Mouse (Mus musculus) midbrain, embryonic 16.5 days (tissue): ENCODE data around the gene Atp6v1c2. TPM values are rescaled to one million over a fixed set of nuclear protein-coding genes. Genes with fewer than 3 reads are reported as not detected.

ENCODE experiments used
- ATAC-seq: fragments of 200-750 bp; cut with Nextera tagmentation; 2 replicates; pipeline ENCODE4 v1.8.0; 2017; ENCODE audit warnings: moderate TSS enrichment
- H3K27ac ChIP-seq: fragments of 300-500 bp; sonication (generic); 2 replicates; pipeline ENCODE4 v1.5.1; 2014; ENCODE audit warnings: mild to moderate bottlenecking, low read length, mixed read lengths
- H3K27me3 ChIP-seq: fragments of 300-500 bp; sonication (generic); 2 replicates; pipeline ENCODE4 v1.6.1; 2014; ENCODE audit warnings: low read depth, low read length, mixed read lengths; ENCODE audit not compliant: control insufficient read depth, insufficient read depth
- H3K36me3 ChIP-seq: fragments of 300-500 bp; sonication (generic); 2 replicates; pipeline ENCODE4 v1.6.1; 2014; ENCODE audit warnings: mild to moderate bottlenecking, low read length, moderate library complexity, mixed read lengths; ENCODE audit not compliant: control insufficient read depth, insufficient read depth
- H3K4me1 ChIP-seq: fragments of 300-500 bp; sonication (generic); 2 replicates; pipeline ENCODE4 v1.6.1; 2014; ENCODE audit warnings: mild to moderate bottlenecking, low read length, mixed read lengths; ENCODE audit not compliant: control insufficient read depth, insufficient read depth
- H3K4me2 ChIP-seq: fragments of 300-500 bp; sonication (generic); 2 replicates; pipeline ENCODE4 v1.6.1; 2014; ENCODE audit warnings: mild to moderate bottlenecking, low read length, mixed read lengths
- H3K4me3 ChIP-seq: fragments of 300-500 bp; sonication (generic); 2 replicates; pipeline ENCODE4 v1.5.1; 2014; ENCODE audit warnings: low read depth, mild to moderate bottlenecking, low read length, moderate library complexity, mixed read lengths
- H3K9ac ChIP-seq: fragments of 300-500 bp; sonication (generic); 2 replicates; pipeline ENCODE4 v1.6.1; 2014; ENCODE audit warnings: low read depth, low read length, mixed read lengths
- H3K9me3 ChIP-seq: fragments of 300-500 bp; sonication (generic); replicated peaks from 2 replicates; pipeline ENCODE4 v1.6.1; 2014; ENCODE audit warnings: mild to moderate bottlenecking, low read length, mixed read lengths; ENCODE audit not compliant: control insufficient read depth, poor library complexity, severe bottlenecking
- WGBS: fragments of 180-500 bp; shearing (Covaris S2); extraction: QIAGEN DNeasy Blood & Tissue Kit; methylation state at CpG from one replicate; pipeline ENCODE4 v1.1.7; 2014; 5-methylcytosine and 5-hydroxymethylcytosine counted together
- polyA plus RNA-seq: library from polyadenylated mRNA; unstranded; fragments of >200 nt; fragmentation: Nextera tagmentation; extraction: Ambion mirVana; gene quantifications from 2 replicates; pipeline ENCODE4 v1.2.1, GENCODE M21; 2015

Gene Atp6v1c2
- polyA plus RNA-seq, 1 experiment from 2014 or later, result 0.99 TPM

DNA sequence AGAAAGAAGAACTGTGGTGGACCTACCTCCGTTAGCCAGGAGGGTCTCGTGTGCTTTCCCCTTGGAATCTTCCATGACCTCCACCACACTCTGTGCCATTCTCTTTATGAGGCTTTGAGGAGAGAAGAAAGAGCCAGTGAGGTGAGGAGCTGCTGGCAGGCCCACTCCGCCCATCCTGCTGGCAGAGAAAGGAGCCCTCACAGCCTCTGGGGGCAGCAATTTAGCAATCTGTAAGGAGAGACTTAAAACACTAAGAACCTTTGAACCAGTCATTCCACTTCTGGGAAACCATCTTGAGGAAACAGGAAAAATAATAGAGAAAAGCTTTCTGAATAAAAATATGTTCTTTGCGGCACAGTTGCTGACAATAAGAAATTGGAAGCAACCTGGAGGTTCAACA is 20.9 kb downstream of the Atp6v1c2 start:
- Histone ChIP-seq H3K4me3 (no peak overlapping the region), H3K4me2 (no peak overlapping the region), H3K4me1 (peaks cover 2% of the 10 kb centered on the region; the same call in 1 of the 2 replicates), H3K9ac (no peak overlapping the region), H3K9me3 (no peaks in the 10 kb centered on the region), H3K27me3 (no peaks in the 10 kb centered on the region), H3K27ac (no peak overlapping the region), H3K36me3 (no peaks in the 10 kb centered on the region)
- no peak for ATAC-seq
- WGBS, result 40% methylated on average over 4 of the region's 4 CpGs

DNA sequence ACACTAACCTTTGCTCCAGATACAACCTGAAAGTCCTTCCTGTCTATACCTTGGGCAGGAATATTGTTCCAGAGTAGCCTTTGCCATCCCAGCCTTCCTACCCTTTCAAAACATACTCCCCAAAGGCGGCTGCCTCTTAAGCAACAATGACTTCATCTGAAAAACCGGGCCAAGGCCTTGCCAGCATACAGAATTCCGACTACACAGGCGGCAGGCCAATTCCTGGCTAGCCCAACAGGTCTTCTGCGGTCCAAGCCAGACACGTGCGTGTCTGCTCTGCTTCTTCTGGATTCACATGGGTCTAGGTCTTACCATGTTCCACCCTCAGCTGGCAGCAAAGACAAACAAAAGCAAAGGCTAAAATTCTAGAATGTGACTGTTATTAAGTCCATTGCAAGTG is 23.7 kb downstream of the Atp6v1c2 start:
- ATAC-seq, result no peak
- no peak overlapping the region for H3K9ac ChIP-seq
- no peaks in the 10 kb centered on the region for H3K27me3 ChIP-seq
- no peak overlapping the region for H3K4me2 ChIP-seq
- 88% methylated on average over 7 of the region's 7 CpGs for WGBS
- H3K9me3 ChIP-seq, result no peaks in the 10 kb centered on the region
- no peak overlapping the region for H3K4me3 ChIP-seq
- H3K4me1 ChIP-seq, result no peaks in the 10 kb centered on the region
- no peaks in the 10 kb centered on the region for H3K36me3 ChIP-seq
- H3K27ac ChIP-seq, result no peak overlapping the region

DNA sequence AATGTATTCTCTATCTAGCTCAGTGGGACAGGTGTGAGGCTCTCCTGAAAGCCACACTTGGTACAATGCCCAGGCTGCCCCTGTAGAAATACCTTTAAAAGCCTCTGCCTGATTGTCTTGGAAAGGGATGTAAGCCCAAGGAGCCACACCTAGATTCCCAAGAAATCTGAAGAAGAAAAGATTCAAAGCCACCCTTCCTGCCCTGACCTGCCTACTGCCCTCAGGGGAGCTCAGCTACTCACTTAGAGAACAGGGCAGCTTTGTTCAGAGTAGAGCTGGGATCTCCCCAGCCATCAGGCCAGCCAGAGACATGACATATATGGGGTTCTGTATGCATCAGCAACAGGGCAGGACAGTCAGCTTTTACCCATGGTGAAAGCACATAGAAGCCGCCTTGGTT is 29.3 kb downstream of the Atp6v1c2 start:
- no peak for ATAC-seq
- no peaks in the 10 kb centered on the region for H3K36me3 ChIP-seq

DNA sequence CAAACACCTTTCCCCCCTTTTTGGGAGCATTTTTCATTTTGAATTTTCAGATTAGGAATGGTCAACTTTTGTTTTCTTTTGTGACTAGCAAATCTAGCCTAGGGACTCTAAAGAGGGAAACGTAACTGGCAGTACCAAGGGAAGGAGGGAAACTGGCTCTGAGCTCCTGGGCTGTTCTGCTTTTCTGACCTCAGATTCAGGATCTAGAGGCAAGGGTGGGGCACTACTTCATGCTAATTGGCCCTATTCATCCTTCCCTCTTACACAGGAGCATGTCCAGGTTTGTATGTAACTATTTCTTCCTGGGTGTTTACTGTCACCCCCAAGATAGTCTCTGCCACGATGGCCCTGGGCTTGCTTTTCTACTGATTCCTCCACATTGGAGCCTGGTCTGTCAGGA is 32.3 kb downstream of the Atp6v1c2 start:
- Histone ChIP-seq H3K4me3 (no peak overlapping the region), H3K9ac (no peak overlapping the region), H3K4me1 (no peaks in the 10 kb centered on the region), H3K9me3 (no peaks in the 10 kb centered on the region), H3K4me2 (no peak overlapping the region), H3K36me3 (no peaks in the 10 kb centered on the region), H3K27ac (no peak overlapping the region), H3K27me3 (no peaks in the 10 kb centered on the region)
- no peak for ATAC-seq
- WGBS, result 90% methylated on average over 2 of the region's 2 CpGs

More for the DNA sequence above, 29.3 kb downstream of the Atp6v1c2 start:
- Histone ChIP-seq H3K27me3 (no peaks in the 10 kb centered on the region), H3K4me3 (no peak overlapping the region), H3K9me3 (no peaks in the 10 kb centered on the region), H3K4me2 (no peak overlapping the region), H3K4me1 (no peaks in the 10 kb centered on the region), H3K9ac (no peak overlapping the region), H3K27ac (no peak overlapping the region)
- WGBS, result 100% methylated on average over 1 of the region's 1 CpGs

DNA sequence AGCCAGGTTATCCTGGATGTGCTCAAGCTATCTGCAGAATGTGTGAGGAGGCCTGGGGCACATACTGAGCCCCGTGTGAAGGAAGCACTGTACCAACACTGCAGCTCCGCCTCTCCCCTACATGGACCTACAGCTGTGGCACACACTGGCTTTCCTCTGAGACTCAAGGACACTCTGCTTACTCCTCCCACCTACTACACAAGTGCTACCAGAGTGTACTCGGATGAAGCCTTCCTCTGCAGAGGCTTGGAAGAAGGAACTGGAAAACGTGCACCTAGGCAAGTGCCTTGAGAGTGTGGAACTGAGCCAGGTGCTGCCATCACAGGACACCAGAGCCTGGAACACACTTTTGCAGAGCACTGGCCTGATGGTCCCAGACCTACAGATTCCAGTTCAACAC is 38.6 kb downstream of the Atp6v1c2 start:
- ATAC-seq, result no peak
- Histone ChIP-seq H3K4me1 (no peaks in the 10 kb centered on the region), H3K36me3 (peaks cover 6% of the 10 kb centered on the region; the same call in 1 of the 2 replicates), H3K4me2 (no peak overlapping the region), H3K27ac (no peak overlapping the region), H3K4me3 (no peak overlapping the region), H3K27me3 (no peaks in the 10 kb centered on the region), H3K9ac (no peak overlapping the region), H3K9me3 (no peaks in the 10 kb centered on the region)
- 83% methylated on average over 4 of the region's 4 CpGs for WGBS

DNA sequence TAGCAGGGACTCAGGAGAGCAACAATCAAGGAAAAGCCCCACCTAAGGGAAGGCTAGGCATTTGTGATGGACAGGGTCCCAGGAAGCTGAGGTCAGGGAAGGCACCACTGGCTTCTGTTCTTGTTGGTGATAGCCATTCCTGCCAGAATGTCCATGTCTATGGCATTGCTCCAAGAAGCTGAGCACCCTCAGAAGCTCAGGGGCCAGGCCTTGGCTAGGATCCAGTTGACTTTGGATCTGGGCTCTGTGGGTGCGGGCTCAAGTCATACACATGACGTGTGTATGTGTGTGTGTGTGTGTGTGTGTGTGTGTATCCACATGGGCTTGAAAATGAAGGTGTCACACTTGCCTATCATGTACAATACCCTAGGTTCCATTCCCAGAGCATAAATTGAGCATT is 39.2 kb downstream of the Atp6v1c2 start:
- Histone ChIP-seq H3K4me2 (no peak overlapping the region), H3K4me3 (no peak overlapping the region), H3K27me3 (no peaks in the 10 kb centered on the region), H3K9ac (no peak overlapping the region), H3K9me3 (no peaks in the 10 kb centered on the region), H3K27ac (no peak overlapping the region), H3K4me1 (no peaks in the 10 kb centered on the region), H3K36me3 (peaks cover 6% of the 10 kb centered on the region; the same call in 1 of the 2 replicates)
- 91% methylated on average over 2 of the region's 2 CpGs for WGBS
- ATAC-seq, result no peak

DNA sequence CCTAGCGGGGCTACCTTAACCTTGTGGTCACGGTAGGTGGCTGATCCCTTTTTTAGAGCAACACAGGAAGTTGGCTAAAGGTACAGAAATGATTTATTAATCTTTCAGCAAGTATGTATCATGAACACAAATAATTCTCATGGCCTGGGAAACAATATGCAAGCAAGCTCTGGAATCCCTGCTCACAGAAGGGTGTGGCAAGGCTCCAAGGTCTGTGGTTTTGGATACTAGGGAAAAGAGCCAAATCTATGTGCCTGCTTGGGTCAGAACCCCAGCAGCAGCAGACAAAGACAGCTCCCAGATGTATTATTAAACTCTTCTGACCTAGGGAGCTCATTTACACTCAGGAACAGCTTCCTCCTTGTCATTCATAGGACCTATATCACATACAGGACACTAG is 40.1 kb downstream of the Atp6v1c2 start:
- H3K27ac ChIP-seq, result no peak overlapping the region
- H3K27me3 ChIP-seq, result no peaks in the 10 kb centered on the region
- H3K9me3 ChIP-seq, result no peaks in the 10 kb centered on the region
- no peak overlapping the region for H3K9ac ChIP-seq
- no peak for ATAC-seq
- WGBS, result 77% methylated on average over 2 of the region's 2 CpGs
- peaks cover 13% of the 10 kb centered on the region for H3K36me3 ChIP-seq
- no peaks in the 10 kb centered on the region for H3K4me1 ChIP-seq
- H3K4me2 ChIP-seq, result no peak overlapping the region
- H3K4me3 ChIP-seq, result no peak overlapping the region

DNA sequence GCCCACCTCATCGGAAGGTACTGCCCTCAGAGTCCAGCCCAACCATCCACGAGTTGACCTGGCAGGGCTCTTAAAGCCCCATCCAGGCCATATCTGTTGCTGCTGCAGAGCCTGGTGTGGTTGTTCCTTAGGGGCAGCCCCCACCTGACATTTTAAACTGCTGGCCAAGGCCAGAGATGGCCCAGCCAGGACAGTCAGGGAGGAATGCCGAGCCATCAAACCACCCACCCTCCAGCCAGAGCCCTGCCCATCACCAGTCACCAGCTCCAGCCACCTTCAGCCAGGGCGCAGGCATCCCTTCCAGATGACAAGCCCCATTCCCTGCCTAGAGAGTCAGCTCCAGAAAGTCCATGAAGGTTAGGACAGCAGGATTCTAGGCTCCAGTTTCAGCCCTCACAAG is 40.7 kb downstream of the Atp6v1c2 start:
- Histone ChIP-seq H3K36me3 (peaks cover 19% of the 10 kb centered on the region), H3K9ac (no peak overlapping the region), H3K4me1 (no peaks in the 10 kb centered on the region), H3K4me2 (no peak overlapping the region), H3K4me3 (no peak overlapping the region), H3K27ac (no peak overlapping the region), H3K9me3 (no peaks in the 10 kb centered on the region), H3K27me3 (no peaks in the 10 kb centered on the region)
- 92% methylated on average over 4 of the region's 4 CpGs for WGBS
- ATAC-seq, result no peak

DNA sequence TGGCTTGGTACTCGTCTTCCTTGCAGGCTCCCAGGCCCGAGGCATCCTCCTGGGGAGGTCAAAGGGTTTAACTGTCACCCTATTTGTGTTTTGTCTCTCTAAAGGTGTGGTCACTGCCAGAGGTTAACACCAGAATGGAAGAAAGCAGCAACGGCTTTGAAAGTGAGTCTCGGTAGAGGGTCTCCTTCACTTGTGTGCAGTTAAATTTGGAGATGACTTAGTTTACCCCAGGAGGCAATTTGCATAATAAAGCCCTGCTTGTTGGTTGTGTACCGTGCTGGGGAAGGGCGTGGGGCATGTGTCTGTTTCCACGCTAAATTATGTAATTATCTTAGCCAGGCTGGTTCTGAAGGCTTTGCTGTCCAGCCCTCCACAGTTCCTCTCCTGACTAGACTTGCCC is 55.3 kb downstream of the Atp6v1c2 start:
- Histone ChIP-seq H3K27ac (no peak overlapping the region), H3K36me3 (peaks cover 36% of the 10 kb centered on the region), H3K9me3 (no peaks in the 10 kb centered on the region), H3K4me1 (peaks cover 11% of the 10 kb centered on the region), H3K4me3 (no peak overlapping the region), H3K4me2 (no peak overlapping the region), H3K27me3 (no peaks in the 10 kb centered on the region), H3K9ac (no peak overlapping the region)
- 70% methylated on average over 7 of the region's 7 CpGs for WGBS
- ATAC-seq, result no peak

DNA sequence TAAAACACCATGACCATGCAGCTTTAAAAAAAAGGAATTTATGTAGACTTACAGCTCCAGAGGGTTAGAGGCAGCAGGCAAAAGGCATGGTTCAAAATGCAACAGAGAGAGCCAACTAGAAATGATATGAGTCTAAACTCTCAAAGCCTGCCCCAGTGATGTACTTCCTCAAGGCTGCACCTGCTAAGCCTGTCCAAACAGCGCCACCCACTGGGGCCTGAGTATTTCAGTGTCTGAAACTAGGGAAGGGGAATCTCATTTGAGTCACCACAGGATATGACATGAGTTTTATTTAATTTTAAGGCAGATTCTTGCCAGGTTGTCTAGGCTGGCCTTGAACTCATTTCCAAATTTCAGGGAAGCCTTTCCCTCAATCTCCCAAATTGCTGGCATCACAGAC is 57.9 kb downstream of the Atp6v1c2 start:
- Histone ChIP-seq H3K9me3 (no peaks in the 10 kb centered on the region), H3K4me2 (no peak overlapping the region), H3K4me3 (no peak overlapping the region), H3K9ac (no peak overlapping the region), H3K27me3 (no peaks in the 10 kb centered on the region), H3K4me1 (peaks cover 28% of the 10 kb centered on the region), H3K36me3 (peaks cover 20% of the 10 kb centered on the region), H3K27ac (no peak overlapping the region)
- 73% methylated on average over 1 of the region's 1 CpGs for WGBS
- ATAC-seq, result no peak
